Mouse (Mus musculus) cerebellum, adult 2 months (tissue): ENCODE measurements around the gene Cish. TPM values are rescaled to one million over a fixed set of nuclear protein-coding genes. Genes with fewer than 3 reads are reported as not detected.

ENCODE experiments used
- DNase-seq, 2 experiments: peaks; one replicate each; pipeline ENCODE4 v3.0.0; 2021
- H3K27ac ChIP-seq: fragments of 200-500 bp; 2 replicates; pipeline ENCODE4 v1.5.1; 2012; ENCODE audit warnings: low read length, control low read depth, inconsistent platforms; ENCODE audit not compliant: insufficient read depth
- H3K27me3 ChIP-seq: fragments of 200-500 bp; 2 replicates; pipeline ENCODE4 v1.6.1; 2012; ENCODE audit warnings: inconsistent platforms, mild to moderate bottlenecking, low read length, moderate library complexity; ENCODE audit not compliant: control insufficient read depth, insufficient read depth
- H3K4me1 ChIP-seq: fragments of 200-500 bp; 2 replicates; pipeline ENCODE4 v1.6.1; 2011; ENCODE audit warnings: low read length; ENCODE audit not compliant: control insufficient read depth, insufficient read depth
- H3K4me3 ChIP-seq: fragments of 200-500 bp; replicated peaks from 2 replicates; pipeline ENCODE3; 2011; ENCODE audit warnings: mild to moderate bottlenecking, low read depth, low read length, control low read depth; ENCODE audit not compliant: insufficient read depth
- CTCF ChIP-seq: fragments of 200-500 bp; IDR thresholded peaks from 2 replicates; pipeline ENCODE4 v1.5.1; 2011; ENCODE audit warnings: low read depth, mild to moderate bottlenecking, control low read depth, low read length, moderate library complexity, borderline replicate concordance; ENCODE audit not compliant: insufficient read depth
- POLR2A ChIP-seq: fragments of 200-500 bp; IDR thresholded peaks from 2 replicates; pipeline ENCODE4 v1.6.1; 2011; ENCODE audit warnings: low read length, control low read depth, borderline replicate concordance; ENCODE audit not compliant: insufficient read depth
- WGBS: fragments of 180-500 bp; shearing (Covaris S2); methylation state at CpG from one replicate; pipeline ENCODE4 v1.1.7; 2018; 5-methylcytosine and 5-hydroxymethylcytosine counted together
- polyA plus RNA-seq: library from polyadenylated mRNA; depleted of rRNA; stranded (reverse); fragments of >200 nt; gene quantifications from 2 replicates; pipeline ENCODE4 v1.2.3, GENCODE M21; 2012

The Cish gene
- polyA plus RNA-seq, 1 experiment, result 4.3 TPM

- DNase-seq, result peak; percentile 74 to 78
- TF ChIP-seq POLR2A (no peak), CTCF (peak; percentile 96)
- 3% methylated on average over 5 of the region's 5 CpGs for WGBS
- H3K27me3 ChIP-seq, result no peaks in the 10 kb centered on the region
- no peaks in the 10 kb centered on the region for H3K4me1 ChIP-seq
- no peak overlapping the region for H3K27ac ChIP-seq
- H3K4me3 ChIP-seq, result no peak overlapping the region
Measured at GRCm38 (mm10) chr9:107335909-107336308, 40.1 kb downstream of the Cish start.

GRCm38 (mm10) chr9:107336386-107336785 lies 40.6 kb downstream of the Cish start:
- Histone ChIP-seq H3K4me3 (no peak overlapping the region), H3K4me1 (no peaks in the 10 kb centered on the region), H3K27me3 (no peaks in the 10 kb centered on the region), H3K27ac (no peak overlapping the region)
- DNase-seq, result no peak
- 84% methylated on average over 6 of the region's 6 CpGs for WGBS
- no peak for TF ChIP-seq POLR2A
- no peak for TF ChIP-seq CTCF

- peak; percentile 84 to 85 for DNase-seq
- Histone ChIP-seq H3K4me3 (peak within 1 kb of the TSS; percentile 87), H3K27me3 (no peaks in the 10 kb centered on the region), H3K27ac (peak within 1 kb of the TSS; percentile 63), H3K4me1 (peaks cover 12% of the 10 kb centered on the region)
- WGBS, result 3% methylated on average over 30 of the region's 30 CpGs
- TF ChIP-seq POLR2A (peak; percentile 76; the same call in 1 of the 2 replicates), CTCF (no peak)
Measured at GRCm38 (mm10) chr9:107338172-107338883, 42.5 kb downstream of the Cish start, which contains the start of gene Hemk1. Gene Hemk1 (minus strand): TSS chr9:107338350.

GRCm38 (mm10) chr9:107340267-107340859 lies 44.5 kb downstream of the Cish start, which contains the start of gene 6430571L13Rik:
Gene 6430571L13Rik (plus strand): TSS chr9:107340602.
- no peaks in the 10 kb centered on the region for H3K27me3 ChIP-seq
- peaks cover 18% of the 10 kb centered on the region for H3K4me1 ChIP-seq
- H3K27ac ChIP-seq, result peak within 1 kb of the TSS; percentile 99
- WGBS, result under 1% methylated on average over 34 of the region's 34 CpGs
- peak within 1 kb of the TSS; percentile 98 for H3K4me3 ChIP-seq
- peak; percentile 97 to 98 for DNase-seq
- peak; percentile 80 for TF ChIP-seq POLR2A
- TF ChIP-seq CTCF, result no peak

- Histone ChIP-seq H3K4me1 (peaks cover 24% of the 10 kb centered on the region), H3K27ac (peak overlapping the region; percentile 99), H3K4me3 (peak overlapping the region; percentile 98), H3K27me3 (no peaks in the 10 kb centered on the region)
- 9% methylated on average over 12 of the region's 12 CpGs for WGBS
- peak; percentile 59 to 64 for DNase-seq
- no peak for TF ChIP-seq POLR2A
- no peak for TF ChIP-seq CTCF
Measured at GRCm38 (mm10) chr9:107340911-107341645, 45.3 kb downstream of the Cish start.

DNA sequence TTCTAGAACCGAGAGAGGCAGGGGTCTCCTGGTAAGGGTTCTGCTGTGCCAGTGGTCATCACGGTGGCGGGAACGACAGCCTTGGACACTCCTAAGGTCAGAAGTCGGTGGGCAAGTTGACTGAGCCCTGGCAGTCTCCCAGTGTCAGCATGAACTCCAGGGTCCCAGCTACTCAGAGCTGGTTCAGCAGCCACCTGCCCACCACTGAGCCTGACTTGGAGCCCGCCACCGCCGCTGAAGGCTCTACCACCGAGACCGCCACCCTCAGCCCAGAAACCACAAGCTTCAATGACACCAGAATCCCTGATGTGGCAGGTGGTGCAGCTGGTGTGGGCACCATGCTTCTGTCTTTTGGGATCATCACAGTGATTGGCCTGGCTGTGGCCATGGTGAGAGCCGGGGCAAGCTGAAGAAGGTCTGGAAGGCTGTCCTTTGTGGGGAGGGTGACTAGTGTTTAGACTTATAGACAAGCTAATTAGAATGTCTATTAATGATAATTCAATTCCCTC lies 46.4 kb downstream of the Cish start:
- Histone ChIP-seq H3K4me3 (peak overlapping the region; percentile 98), H3K27me3 (no peaks in the 10 kb centered on the region), H3K27ac (peak overlapping the region; percentile 99), H3K4me1 (peaks cover 29% of the 10 kb centered on the region)
- WGBS, result 17% methylated on average over 11 of the region's 11 CpGs
- no peak for TF ChIP-seq CTCF
- TF ChIP-seq POLR2A, result no peak
- peak; percentile 45 to 59 for DNase-seq

- peak; percentile 95 to 97 for DNase-seq
- TF ChIP-seq CTCF (no peak), POLR2A (peak; percentile 52; the same call in 1 of the 2 replicates)
- peak overlapping the region; percentile 98 for H3K4me3 ChIP-seq
- peak overlapping the region; percentile 99 for H3K27ac ChIP-seq
- H3K4me1 ChIP-seq, result peaks cover 39% of the 10 kb centered on the region
- WGBS, result 16% methylated on average over 8 of the region's 8 CpGs
- no peaks in the 10 kb centered on the region for H3K27me3 ChIP-seq
Measured at GRCm38 (mm10) chr9:107343146-107343943, 47.5 kb downstream of the Cish start.
